Mouse (Mus musculus) testis, adult 2 months (tissue): ENCODE measurements around the gene Cmip. TPM values are rescaled to one million over a fixed set of nuclear protein-coding genes. Genes with fewer than 3 reads are reported as not detected.
"Not testable (repeated sequence)": the region's sequence is repeated elsewhere in the genome, so short reads cannot be mapped to it uniquely, and the experiment has no call there.

Source experiments
- H3K27ac ChIP-seq: fragments of 200-500 bp; 2 replicates; pipeline ENCODE4 v1.5.1; 2012; ENCODE audit warnings: low read depth, low read length; ENCODE audit not compliant: control insufficient read depth, insufficient read depth
- H3K27me3 ChIP-seq: fragments of 200-500 bp; 2 replicates; pipeline ENCODE4 v1.6.1; 2012; ENCODE audit warnings: mild to moderate bottlenecking, low read length, moderate library complexity; ENCODE audit not compliant: control insufficient read depth, insufficient read depth
- H3K36me3 ChIP-seq: fragments of 200-500 bp; 2 replicates; pipeline ENCODE4 v1.6.1; 2012; ENCODE audit warnings: mild to moderate bottlenecking, low read length; ENCODE audit not compliant: control insufficient read depth, insufficient read depth
- H3K4me1 ChIP-seq: fragments of 200-500 bp; 2 replicates; pipeline ENCODE4 v1.6.1; 2012; ENCODE audit warnings: low read length; ENCODE audit not compliant: control insufficient read depth, insufficient read depth
- H3K4me3 ChIP-seq: fragments of 200-500 bp; 2 replicates; pipeline ENCODE4 v1.5.1; 2012; ENCODE audit warnings: low read depth, mild to moderate bottlenecking, low read length, moderate library complexity, mixed read lengths; ENCODE audit not compliant: control insufficient read depth
- CTCF ChIP-seq: fragments of 200-500 bp; IDR thresholded peaks from 2 replicates; pipeline ENCODE4 v1.5.1; 2012; ENCODE audit warnings: low read depth, mild to moderate bottlenecking, inconsistent platforms, low read length, moderate library complexity; ENCODE audit not compliant: control insufficient read depth, insufficient read depth, insufficient replicate concordance
- POLR2A ChIP-seq: fragments of 200-500 bp; IDR thresholded peaks from 2 replicates; pipeline ENCODE4 v1.6.1; 2012; ENCODE audit warnings: low read depth, mild to moderate bottlenecking, inconsistent platforms, low read length, moderate library complexity; ENCODE audit not compliant: control insufficient read depth
- polyA plus RNA-seq: library from polyadenylated mRNA; depleted of rRNA; stranded (reverse); fragments of >200 nt; gene quantifications from 2 replicates; pipeline ENCODE4 v1.2.3, GENCODE M21; 2012

Cmip gene
- polyA plus RNA-seq, 1 experiment = 10.5 TPM

GRCm38 (mm10) chr8:117410901-117411300 is 154.0 kb downstream of the Cmip start:
- Histone ChIP-seq H3K4me1 (no peaks in the 10 kb centered on the region; the same call in 1 of the 2 replicates), H3K27ac (0 out of 2 replicates have a peak overlapping the region, but pooled peaks have one; percentile 24), H3K36me3 (no peaks in the 10 kb centered on the region), H3K4me3 (no peak overlapping the region), H3K27me3 (no peaks in the 10 kb centered on the region)
- no peak for TF ChIP-seq CTCF
- TF ChIP-seq POLR2A = no peak

- no peak overlapping the region for H3K27ac ChIP-seq
- no peaks in the 10 kb centered on the region; the same call in 1 of the 2 replicates for H3K4me1 ChIP-seq
- H3K27me3 ChIP-seq = no peaks in the 10 kb centered on the region
- no peaks in the 10 kb centered on the region for H3K36me3 ChIP-seq
- no peak overlapping the region for H3K4me3 ChIP-seq
- no peak for TF ChIP-seq POLR2A
- TF ChIP-seq CTCF = no peak
Observed at GRCm38 (mm10) chr8:117412232-117412631, 155.4 kb downstream of the Cmip start.

GRCm38 (mm10) chr8:117417830-117418229 is 161.0 kb downstream of the Cmip start:
- Histone ChIP-seq H3K4me1 (no peaks in the 10 kb centered on the region), H3K27ac (no peak overlapping the region), H3K4me3 (no peak overlapping the region), H3K36me3 (no peaks in the 10 kb centered on the region), H3K27me3 (no peaks in the 10 kb centered on the region)
- no peak for TF ChIP-seq CTCF
- TF ChIP-seq POLR2A = no peak

- H3K4me3 ChIP-seq = no peak overlapping the region
- no peak for TF ChIP-seq POLR2A
- TF ChIP-seq CTCF = no peak
- no peaks in the 10 kb centered on the region for H3K27me3 ChIP-seq
- no peaks in the 10 kb centered on the region for H3K36me3 ChIP-seq
- H3K27ac ChIP-seq = no peak overlapping the region
- no peaks in the 10 kb centered on the region for H3K4me1 ChIP-seq
Observed at GRCm38 (mm10) chr8:117420841-117421534, 164.1 kb downstream of the Cmip start.

- Histone ChIP-seq H3K27ac (no peak overlapping the region), H3K27me3 (no peaks in the 10 kb centered on the region), H3K4me3 (no peak overlapping the region), H3K4me1 (no peaks in the 10 kb centered on the region), H3K36me3 (no peaks in the 10 kb centered on the region)
- TF ChIP-seq CTCF (no peak), POLR2A (no peak)
Observed at GRCm38 (mm10) chr8:117421838-117422237, 165.0 kb downstream of the Cmip start.

- Histone ChIP-seq H3K4me1 (no peaks in the 10 kb centered on the region), H3K27ac (no peak overlapping the region), H3K36me3 (no peaks in the 10 kb centered on the region), H3K4me3 (no peak overlapping the region), H3K27me3 (no peaks in the 10 kb centered on the region)
- TF ChIP-seq CTCF (no peak), POLR2A (no peak)
Observed at GRCm38 (mm10) chr8:117422343-117422742, 165.5 kb downstream of the Cmip start.

GRCm38 (mm10) chr8:117423029-117423428 is 166.2 kb downstream of the Cmip start:
- Histone ChIP-seq H3K27ac (no peak overlapping the region), H3K27me3 (no peaks in the 10 kb centered on the region), H3K4me3 (no peak overlapping the region), H3K4me1 (no peaks in the 10 kb centered on the region), H3K36me3 (no peaks in the 10 kb centered on the region)
- TF ChIP-seq CTCF (no peak), POLR2A (no peak)

- H3K27ac ChIP-seq, H3K36me3 ChIP-seq, H3K27me3 ChIP-seq, H3K4me3 ChIP-seq, H3K4me1 ChIP-seq: not testable (repeated sequence)
Observed at GRCm38 (mm10) chr8:117427816-117428215, 171.0 kb downstream of the Cmip start.
